Mouse (Mus musculus) lung, embryonic 14.5 days (tissue): Measurements from ENCODE around the gene Ifi35. TPM values are rescaled to one million over a fixed set of nuclear protein-coding genes. Genes with fewer than 3 reads are reported as not detected.

Experiments used
- ATAC-seq: fragments of 200-750 bp; cut with Nextera tagmentation; 2 replicates; pipeline ENCODE4 v1.8.0; 2017; ENCODE audit warnings: mild to moderate bottlenecking, moderate TSS enrichment, moderate library complexity; ENCODE audit not compliant: insufficient read depth
- DNase-seq: peaks from one replicate; pipeline ENCODE4 v3.0.0-alpha.2; 2015
- H3K27ac ChIP-seq: fragments of 300-500 bp; sonication (generic); 2 replicates; pipeline ENCODE4 v1.5.1; 2014; ENCODE audit warnings: low read depth, mild to moderate bottlenecking, moderate library complexity
- H3K27me3 ChIP-seq: fragments of 300-500 bp; sonication (generic); 2 replicates; pipeline ENCODE4 v1.6.1; 2014; ENCODE audit warnings: low read length, control low read depth; ENCODE audit not compliant: insufficient read depth
- H3K36me3 ChIP-seq: fragments of 300-500 bp; sonication (generic); 2 replicates; pipeline ENCODE4 v1.6.1; 2014; ENCODE audit warnings: control low read depth; ENCODE audit not compliant: insufficient read depth
- H3K4me1 ChIP-seq: fragments of 300-500 bp; sonication (generic); 2 replicates; pipeline ENCODE4 v1.6.1; 2014; ENCODE audit warnings: antibody characterized with exemption, control low read depth; ENCODE audit not compliant: insufficient read depth
- H3K4me2 ChIP-seq: fragments of 300-500 bp; sonication (generic); 2 replicates; pipeline ENCODE4 v1.6.1; 2014; ENCODE audit warnings: mild to moderate bottlenecking
- H3K4me3 ChIP-seq: fragments of 300-500 bp; sonication (generic); 2 replicates; pipeline ENCODE4 v1.5.1; 2014; ENCODE audit warnings: low read depth, low read length
- H3K9ac ChIP-seq: fragments of 300-500 bp; sonication (generic); 2 replicates; pipeline ENCODE4 v1.6.1; 2014
- H3K9me3 ChIP-seq: fragments of 300-500 bp; sonication (generic); 2 replicates; pipeline ENCODE4 v1.6.1; 2016; ENCODE audit warnings: low read depth, low read length, control low read depth
- CTCF ChIP-seq: IDR thresholded peaks from 2 replicates; pipeline ENCODE4 v1.5.1; 2016; ENCODE audit warnings: antibody characterized with exemption, low read depth
- WGBS: fragments of 180-500 bp; shearing (Covaris S2); extraction: QIAGEN DNeasy Blood & Tissue Kit; methylation state at CpG from one replicate; pipeline ENCODE4 v1.1.7; 2014; 5-methylcytosine and 5-hydroxymethylcytosine counted together
- polyA plus RNA-seq: library from polyadenylated mRNA; unstranded; fragments of >200 nt; fragmentation: Nextera tagmentation; extraction: Ambion mirVana; gene quantifications from 2 replicates; pipeline ENCODE4 v1.2.1, GENCODE M21; 2014

Ifi35 gene
- polyA plus RNA-seq, 1 experiment from 2014 or later = 11.4 TPM

DNA sequence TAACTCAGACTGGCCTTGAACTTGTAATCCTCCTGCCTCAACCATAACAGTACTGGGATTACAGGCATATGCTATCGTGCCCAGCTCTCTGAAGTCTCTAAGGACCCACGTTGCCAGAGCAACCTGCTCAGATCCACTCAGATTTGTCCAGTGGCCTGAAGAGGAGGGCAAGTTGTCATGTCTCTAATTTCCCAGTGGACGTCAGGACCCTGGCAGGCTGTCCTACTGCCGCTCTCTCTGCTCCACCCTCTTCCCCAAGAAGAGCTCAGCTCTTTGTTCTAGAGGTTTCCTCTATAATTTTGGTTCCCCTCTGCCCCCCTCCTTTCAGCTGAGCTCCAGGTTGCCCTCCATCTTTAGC, 29.0 kb downstream of the Ifi35 start:
- Histone ChIP-seq H3K27ac (no peak overlapping the region), H3K4me1 (no peaks in the 10 kb centered on the region), H3K27me3 (no peaks in the 10 kb centered on the region), H3K9me3 (no peaks in the 10 kb centered on the region), H3K9ac (no peak overlapping the region), H3K4me2 (no peak overlapping the region), H3K4me3 (no peak overlapping the region), H3K36me3 (no peaks in the 10 kb centered on the region)
- WGBS = 43% methylated on average over 4 of the region's 4 CpGs
- no peak for TF ChIP-seq CTCF
- ATAC-seq = no peak
- no peak for DNase-seq

DNA sequence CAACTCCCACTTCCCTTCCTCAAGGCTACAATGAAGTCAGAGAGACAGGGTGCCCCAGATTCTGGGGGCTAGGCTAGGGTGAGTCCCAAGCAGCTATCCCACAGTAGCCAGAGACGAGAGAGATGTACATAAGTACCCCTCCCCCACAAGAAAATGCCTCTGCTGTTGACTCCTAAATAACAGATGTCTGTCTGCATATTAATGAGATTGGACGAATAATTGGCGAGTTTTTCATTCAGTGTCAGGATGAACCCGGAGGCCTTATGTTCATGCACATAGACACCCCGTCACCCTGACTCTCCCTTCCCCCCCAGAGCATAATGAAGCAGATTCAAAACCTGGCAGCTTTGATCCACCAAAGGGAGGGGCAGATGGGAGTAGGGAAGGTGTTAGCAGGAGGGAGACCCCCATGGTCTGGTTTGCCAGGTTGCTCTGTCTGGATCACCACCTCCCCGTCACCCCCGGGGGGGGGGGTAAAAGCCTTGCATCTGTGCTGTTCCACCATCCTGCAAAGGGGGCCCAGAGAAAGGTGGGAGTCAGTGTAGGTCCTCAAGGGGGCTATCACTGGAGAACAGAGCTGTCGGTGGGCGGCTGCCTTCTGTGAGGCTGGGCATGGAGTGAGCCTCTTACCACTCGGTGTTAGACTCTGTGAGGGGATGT, 29.5 kb downstream of the Ifi35 start:
- ATAC-seq = no peak
- Histone ChIP-seq H3K36me3 (no peaks in the 10 kb centered on the region), H3K4me2 (no peak overlapping the region), H3K9me3 (no peaks in the 10 kb centered on the region), H3K4me1 (no peaks in the 10 kb centered on the region), H3K9ac (no peak overlapping the region), H3K27me3 (no peaks in the 10 kb centered on the region), H3K4me3 (no peak overlapping the region), H3K27ac (no peak overlapping the region)
- TF ChIP-seq CTCF = no peak
- DNase-seq = no peak
- WGBS = 59% methylated on average over 10 of the region's 10 CpGs

DNA sequence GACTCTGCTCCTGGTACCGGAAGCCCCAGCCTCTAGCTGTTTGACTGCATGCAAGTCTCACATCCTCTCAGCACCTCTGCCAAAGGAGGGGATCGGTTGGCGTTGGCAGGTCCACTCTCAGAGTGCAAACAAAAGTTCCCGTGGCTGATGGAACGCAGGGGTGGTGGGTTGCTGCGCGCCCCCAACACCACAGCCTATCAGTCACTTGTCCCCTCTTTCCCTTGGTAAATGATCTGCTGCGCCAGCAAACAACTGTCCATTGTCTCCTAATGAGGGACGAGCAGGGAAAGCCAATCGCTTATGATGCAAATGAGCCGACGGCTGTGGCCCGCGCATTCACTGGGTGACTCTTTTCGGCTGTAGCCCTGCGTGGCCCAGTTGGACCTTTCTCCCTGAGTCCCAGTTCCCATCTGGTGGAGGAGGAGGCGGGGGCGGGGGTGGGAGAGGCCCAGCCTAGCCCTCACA, 31.0 kb downstream of the Ifi35 start:
- Histone ChIP-seq H3K9me3 (no peaks in the 10 kb centered on the region), H3K36me3 (no peaks in the 10 kb centered on the region), H3K9ac (no peak overlapping the region), H3K4me3 (no peak overlapping the region), H3K27me3 (no peaks in the 10 kb centered on the region), H3K4me1 (no peaks in the 10 kb centered on the region), H3K27ac (no peak overlapping the region), H3K4me2 (peak overlapping the region; percentile 50)
- ATAC-seq (no peak), DNase-seq (peak; percentile 29)
- no peak for TF ChIP-seq CTCF
- WGBS = 9% methylated on average over 18 of the region's 18 CpGs

DNA sequence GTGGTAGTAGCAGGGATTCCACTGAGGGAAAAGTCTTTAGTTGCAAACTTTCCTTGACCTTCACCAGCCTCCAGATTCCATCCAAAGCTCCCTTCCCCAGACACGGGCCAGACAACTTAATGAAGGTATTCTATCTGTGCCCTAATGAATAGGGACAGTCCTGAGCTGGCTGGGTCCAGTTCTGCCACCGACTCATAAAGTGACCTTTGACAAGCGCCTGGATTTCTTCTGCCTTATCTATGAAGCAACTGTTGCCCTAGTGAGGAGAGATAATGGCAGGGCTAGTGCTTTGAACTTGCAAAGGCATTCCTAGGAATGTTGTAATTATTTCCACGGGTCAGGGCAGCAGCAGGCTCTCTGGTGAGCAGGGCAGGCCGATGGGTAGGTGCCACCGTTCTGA, 32.7 kb downstream of the Ifi35 start:
- no peak overlapping the region for H3K4me2 ChIP-seq
- H3K27me3 ChIP-seq = no peaks in the 10 kb centered on the region
- WGBS = 15% methylated on average over 6 of the region's 6 CpGs
- H3K27ac ChIP-seq = no peak overlapping the region
- H3K36me3 ChIP-seq = no peaks in the 10 kb centered on the region
- DNase-seq (no peak), ATAC-seq (no peak)
- H3K4me3 ChIP-seq = no peak overlapping the region
- no peaks in the 10 kb centered on the region for H3K4me1 ChIP-seq
- TF ChIP-seq CTCF = no peak
- H3K9ac ChIP-seq = no peak overlapping the region
- no peaks in the 10 kb centered on the region for H3K9me3 ChIP-seq

DNA sequence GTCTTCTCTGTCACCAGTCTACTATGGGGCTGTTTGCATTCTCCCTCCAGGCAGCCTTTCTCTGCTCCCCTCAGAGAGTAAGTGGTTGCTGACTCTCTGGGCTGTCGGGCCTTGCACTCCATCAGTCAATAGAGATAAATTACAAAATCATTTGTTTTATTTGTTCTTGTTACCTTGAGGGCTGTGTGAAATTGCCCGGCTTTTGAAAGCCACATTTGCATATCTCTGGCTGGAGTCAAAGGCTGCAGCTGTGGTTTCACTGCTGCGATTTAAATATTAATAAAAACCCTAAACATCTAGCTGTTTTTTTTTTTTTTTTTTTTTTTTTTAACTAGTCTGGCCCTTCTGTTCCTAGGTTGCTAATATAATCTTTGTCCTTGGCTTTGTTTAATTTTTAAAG, 35.6 kb downstream of the Ifi35 start:
- 24% methylated on average over 3 of the region's 3 CpGs for WGBS
- peaks cover 17% of the 10 kb centered on the region for H3K36me3 ChIP-seq
- H3K4me2 ChIP-seq = no peak overlapping the region
- TF ChIP-seq CTCF = no peak
- no peak overlapping the region for H3K27ac ChIP-seq
- H3K4me3 ChIP-seq = no peak overlapping the region
- H3K27me3 ChIP-seq = no peaks in the 10 kb centered on the region
- H3K9ac ChIP-seq = no peak overlapping the region
- ATAC-seq (no peak), DNase-seq (no peak)
- no peaks in the 10 kb centered on the region for H3K9me3 ChIP-seq
- no peaks in the 10 kb centered on the region for H3K4me1 ChIP-seq

DNA sequence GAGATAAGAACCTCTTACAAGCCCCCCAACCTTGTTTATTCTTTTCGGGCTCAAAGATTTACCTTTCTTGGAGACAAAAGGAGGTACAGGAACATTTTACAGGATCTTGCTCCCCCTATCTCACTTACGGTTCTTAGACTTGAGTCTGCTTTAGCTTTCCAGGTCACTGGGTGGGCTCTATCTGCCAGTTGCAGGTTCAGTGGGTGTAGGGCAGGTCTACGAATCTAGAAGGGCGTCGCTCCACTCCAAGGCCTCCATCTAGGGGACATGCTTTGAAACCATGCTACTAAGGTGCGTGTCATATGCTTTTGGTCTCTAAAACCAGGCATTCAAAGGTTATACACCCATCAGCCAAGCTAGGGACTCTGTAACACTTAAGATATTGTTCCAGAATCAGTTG, 36.0 kb downstream of the Ifi35 start:
- no peak for TF ChIP-seq CTCF
- 58% methylated on average over 6 of the region's 6 CpGs for WGBS
- Histone ChIP-seq H3K9ac (no peak overlapping the region), H3K36me3 (peaks cover 21% of the 10 kb centered on the region), H3K9me3 (no peaks in the 10 kb centered on the region), H3K4me3 (no peak overlapping the region), H3K27ac (no peak overlapping the region), H3K27me3 (no peaks in the 10 kb centered on the region), H3K4me1 (no peaks in the 10 kb centered on the region), H3K4me2 (no peak overlapping the region)
- DNase-seq (no peak), ATAC-seq (no peak)

DNA sequence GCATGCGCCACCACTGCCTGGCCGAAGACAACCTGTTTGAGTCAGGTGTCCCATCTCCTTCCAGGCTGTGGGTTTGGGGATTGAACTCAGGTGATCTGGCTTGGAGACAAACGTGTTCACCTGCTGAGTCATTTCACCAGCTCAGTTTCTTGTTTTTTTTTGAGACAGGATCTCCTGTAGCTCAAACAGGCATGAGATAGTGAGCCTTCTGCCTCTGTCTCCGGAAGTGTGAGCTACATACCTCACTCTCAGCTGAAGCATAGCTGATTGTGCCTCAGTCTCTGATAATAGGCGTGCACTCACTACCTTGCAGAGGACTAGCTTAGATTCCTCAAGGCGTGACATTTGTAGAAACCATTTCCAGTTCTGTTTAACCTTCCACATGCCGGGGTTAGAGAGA, 36.6 kb downstream of the Ifi35 start:
- H3K27me3 ChIP-seq = no peaks in the 10 kb centered on the region
- ATAC-seq (no peak), DNase-seq (no peak)
- no peak overlapping the region for H3K9ac ChIP-seq
- 74% methylated on average over 7 of the region's 7 CpGs for WGBS
- H3K36me3 ChIP-seq = peaks cover 26% of the 10 kb centered on the region
- H3K4me1 ChIP-seq = no peaks in the 10 kb centered on the region
- H3K9me3 ChIP-seq = no peaks in the 10 kb centered on the region
- no peak overlapping the region for H3K4me2 ChIP-seq
- H3K4me3 ChIP-seq = no peak overlapping the region
- no peak overlapping the region for H3K27ac ChIP-seq
- no peak for TF ChIP-seq CTCF
